Mouse (Mus musculus) liver, adult 2 months (tissue): Measurements from ENCODE around the gene Sh3rf1. TPM values are rescaled to one million over a fixed set of nuclear protein-coding genes. Genes with fewer than 3 reads are reported as not detected.

ENCODE experiments used
- DNase-seq: peaks from one replicate; pipeline ENCODE4 v3.0.0-alpha.2; 2011; ENCODE audit warnings: low read depth, low spot score; ENCODE audit errors: extremely low read depth
- H3K27ac ChIP-seq: fragments of 200-500 bp; replicated peaks from 2 replicates; pipeline ENCODE4 v1.5.1; 2012; ENCODE audit warnings: low read depth, mild to moderate bottlenecking, control low read depth, inconsistent platforms, low read length; ENCODE audit not compliant: insufficient read depth
- H3K27me3 ChIP-seq: fragments of 200-500 bp; 2 replicates; pipeline ENCODE4 v1.6.1; 2012; ENCODE audit warnings: mild to moderate bottlenecking, moderate library complexity, low read length, inconsistent platforms; ENCODE audit not compliant: control insufficient read depth, insufficient read depth
- H3K36me3 ChIP-seq: fragments of 200-500 bp; 2 replicates; pipeline ENCODE4 v1.6.1; 2012; ENCODE audit warnings: low read length, inconsistent platforms; ENCODE audit not compliant: control insufficient read depth, insufficient read depth
- H3K4me1 ChIP-seq: fragments of 200-500 bp; 2 replicates; pipeline ENCODE4 v1.6.1; 2011; ENCODE audit warnings: low read length; ENCODE audit not compliant: control insufficient read depth, insufficient read depth
- H3K4me3 ChIP-seq: fragments of 200-500 bp; 2 replicates; pipeline ENCODE4 v1.5.1; 2011; ENCODE audit warnings: low read depth, mild to moderate bottlenecking, control low read depth, low read length, moderate library complexity; ENCODE audit not compliant: insufficient read depth
- H3K79me2 ChIP-seq: fragments of 200-500 bp; 2 replicates; pipeline ENCODE4 v1.6.1; 2012; ENCODE audit warnings: inconsistent platforms, mild to moderate bottlenecking, low read length, moderate library complexity; ENCODE audit not compliant: control insufficient read depth, insufficient read depth
- H3K9ac ChIP-seq: fragments of 200-500 bp; 2 replicates; pipeline ENCODE4 v1.6.1; 2012; ENCODE audit warnings: low read depth, mild to moderate bottlenecking, control low read depth, inconsistent platforms, low read length
- CTCF ChIP-seq: fragments of 200-500 bp; IDR thresholded peaks from 2 replicates; pipeline ENCODE4 v1.5.1; 2011; ENCODE audit warnings: low read depth, low read length, control low read depth
- POLR2A ChIP-seq: fragments of 200-500 bp; IDR thresholded peaks from 2 replicates; pipeline ENCODE4 v1.6.1; 2011; ENCODE audit warnings: low read length, control low read depth; ENCODE audit not compliant: insufficient read depth; ENCODE audit errors: extremely low read depth
- WGBS: fragments of 180-500 bp; shearing (Covaris S2); methylation state at CpG from one replicate; pipeline ENCODE4 v1.1.7; 2018; 5-methylcytosine and 5-hydroxymethylcytosine counted together
- polyA plus RNA-seq: library from polyadenylated mRNA; depleted of rRNA; stranded (reverse); fragments of >200 nt; gene quantifications from 2 replicates; pipeline ENCODE4 v1.2.3, GENCODE M21; 2012
- total RNA-seq: library from RNA; depleted of rRNA; stranded (reverse); fragments of >200 nt; gene quantifications from 2 replicates; pipeline ENCODE4 v1.2.3, GENCODE M21; 2014

The Sh3rf1 gene
- total and polyA plus RNA-seq, 2 experiments = 1.6 to 1.8 TPM

DNA sequence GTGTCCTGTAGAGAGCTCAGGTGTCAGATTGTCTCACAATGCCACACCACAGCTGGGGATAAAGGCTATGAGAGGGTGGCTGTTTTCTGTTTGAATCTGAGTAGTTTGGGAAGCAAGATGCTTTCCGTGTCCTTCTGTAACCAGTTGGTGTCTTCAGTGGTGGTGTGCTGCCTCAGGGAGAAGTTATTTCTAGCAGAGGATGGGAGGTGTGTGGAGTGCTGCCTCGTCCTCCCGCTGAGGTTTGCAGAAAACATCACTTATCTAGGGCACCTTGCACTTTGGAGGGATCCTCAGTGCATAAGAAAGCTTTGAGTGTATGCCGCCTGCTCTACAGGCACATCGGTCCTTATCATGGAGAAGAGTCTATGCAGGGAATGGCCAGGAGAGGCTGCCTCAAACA is 128.0 kb downstream of the Sh3rf1 start:
- Histone ChIP-seq H3K27me3 (no peaks in the 10 kb centered on the region), H3K9ac (no peak overlapping the region), H3K27ac (no peak overlapping the region), H3K4me3 (no peak overlapping the region), H3K79me2 (no peaks in the 10 kb centered on the region), H3K36me3 (0 out of 2 replicates have a peak, but pooled peaks cover 2% of the 10 kb centered on the region), H3K4me1 (no peaks in the 10 kb centered on the region; the same call in 1 of the 2 replicates)
- DNase-seq = no peak
- WGBS = 96% methylated on average over 5 of the region's 5 CpGs
- TF ChIP-seq POLR2A (no peak), CTCF (no peak)

DNA sequence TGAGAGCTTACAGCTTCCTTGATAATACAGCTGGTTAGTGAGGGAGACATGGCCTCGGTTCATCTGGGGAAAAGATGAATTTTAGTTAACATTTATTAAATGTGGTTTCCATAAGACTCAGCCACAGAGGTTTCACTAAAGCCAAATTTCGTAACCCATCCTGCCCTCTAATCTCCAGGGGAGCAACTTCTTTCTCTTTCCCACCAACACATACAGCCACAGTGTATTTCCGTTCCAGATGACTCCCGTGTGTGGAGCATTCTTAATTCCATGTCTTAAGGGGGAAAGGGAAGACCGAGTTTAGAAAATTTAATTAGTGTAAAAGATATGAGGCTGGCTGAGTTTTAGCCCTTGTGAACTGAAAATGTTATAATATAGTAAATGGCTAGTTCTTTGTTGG is 131.8 kb downstream of the Sh3rf1 start:
- Histone ChIP-seq H3K79me2 (no peaks in the 10 kb centered on the region), H3K36me3 (no peaks in the 10 kb centered on the region), H3K9ac (no peak overlapping the region), H3K27ac (no peak overlapping the region), H3K27me3 (no peaks in the 10 kb centered on the region), H3K4me3 (no peak overlapping the region), H3K4me1 (no peaks in the 10 kb centered on the region)
- DNase-seq = no peak
- TF ChIP-seq POLR2A (no peak), CTCF (no peak)
- WGBS = 86% methylated on average over 5 of the region's 5 CpGs

DNA sequence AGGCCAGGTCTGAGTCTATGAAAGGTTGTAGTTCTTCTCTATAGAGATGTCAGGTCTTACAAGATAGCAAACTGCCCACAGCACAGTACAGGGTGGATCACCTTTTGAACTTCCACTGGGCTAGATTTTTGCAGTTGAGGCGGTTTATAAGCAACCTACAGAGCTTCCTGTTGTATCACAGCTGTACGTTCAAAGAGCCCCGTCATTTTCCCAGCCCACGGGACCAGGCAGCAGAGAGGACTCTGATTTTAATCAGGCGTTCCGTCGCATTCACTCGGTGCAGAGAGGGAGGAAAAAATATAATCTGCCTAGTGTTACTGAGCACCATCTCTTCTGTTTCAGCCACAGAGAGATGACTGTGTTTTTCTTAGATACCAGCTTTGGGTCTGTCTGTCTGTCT is 135.3 kb downstream of the Sh3rf1 start:
- TF ChIP-seq POLR2A (no peak), CTCF (no peak)
- Histone ChIP-seq H3K36me3 (peaks cover 3% of the 10 kb centered on the region), H3K9ac (no peak overlapping the region), H3K27ac (no peak overlapping the region), H3K79me2 (no peaks in the 10 kb centered on the region), H3K4me3 (no peak overlapping the region), H3K4me1 (no peaks in the 10 kb centered on the region), H3K27me3 (no peaks in the 10 kb centered on the region)
- WGBS = 74% methylated on average over 8 of the region's 8 CpGs
- DNase-seq = no peak

DNA sequence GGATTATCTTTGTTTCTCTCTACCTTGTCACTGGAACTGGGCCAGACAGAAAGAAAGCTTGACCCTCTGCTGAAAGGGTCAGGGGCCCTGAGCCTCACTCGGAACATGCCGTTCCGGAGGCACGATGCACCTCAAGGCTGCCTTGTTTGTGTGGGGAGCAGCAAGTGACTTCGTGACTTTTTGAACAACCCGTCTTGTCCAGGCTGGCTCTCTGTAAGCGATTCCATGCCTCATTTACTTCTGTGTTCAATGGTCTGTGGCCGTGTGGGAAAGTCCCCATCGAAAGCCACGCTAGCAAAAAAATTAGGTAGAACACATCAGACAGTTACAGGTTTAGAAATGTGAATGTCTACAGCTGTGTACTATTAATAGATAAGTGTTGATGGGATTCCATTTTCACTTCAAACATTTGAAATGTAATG is 136.2 kb downstream of the Sh3rf1 start:
- no peak for TF ChIP-seq CTCF
- TF ChIP-seq POLR2A = no peak
- peaks cover 3% of the 10 kb centered on the region for H3K36me3 ChIP-seq
- no peaks in the 10 kb centered on the region for H3K27me3 ChIP-seq
- no peak overlapping the region for H3K9ac ChIP-seq
- H3K79me2 ChIP-seq = no peaks in the 10 kb centered on the region
- H3K4me3 ChIP-seq = no peak overlapping the region
- WGBS = 92% methylated on average over 10 of the region's 10 CpGs
- no peaks in the 10 kb centered on the region for H3K4me1 ChIP-seq
- no peak overlapping the region for H3K27ac ChIP-seq
- no peak for DNase-seq

DNA sequence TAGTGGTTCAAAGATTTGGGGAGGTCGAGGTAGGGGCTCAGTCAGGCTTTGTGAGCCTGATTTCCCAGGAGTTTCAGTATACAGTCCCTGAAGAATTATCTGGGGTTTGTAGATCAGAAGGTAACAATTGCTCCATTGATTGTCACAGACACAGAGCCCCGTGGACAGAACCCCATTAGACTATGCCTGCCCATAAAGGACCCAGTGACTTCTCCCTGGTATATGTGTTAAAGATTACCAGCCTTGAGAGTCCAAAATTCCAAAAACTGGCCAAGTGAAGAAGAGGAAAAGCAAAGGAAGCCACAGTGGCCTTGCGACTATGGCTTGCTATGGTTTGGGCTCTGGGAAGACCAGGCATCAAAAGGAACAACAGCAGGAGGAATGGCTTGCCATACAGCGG is 136.7 kb downstream of the Sh3rf1 start:
- 88% methylated on average over 4 of the region's 4 CpGs for WGBS
- H3K9ac ChIP-seq = no peak overlapping the region
- no peak overlapping the region for H3K4me3 ChIP-seq
- TF ChIP-seq CTCF (no peak), POLR2A (no peak)
- H3K27ac ChIP-seq = no peak overlapping the region
- no peaks in the 10 kb centered on the region for H3K27me3 ChIP-seq
- no peaks in the 10 kb centered on the region for H3K4me1 ChIP-seq
- no peaks in the 10 kb centered on the region for H3K79me2 ChIP-seq
- H3K36me3 ChIP-seq = peaks cover 3% of the 10 kb centered on the region
- DNase-seq = no peak

DNA sequence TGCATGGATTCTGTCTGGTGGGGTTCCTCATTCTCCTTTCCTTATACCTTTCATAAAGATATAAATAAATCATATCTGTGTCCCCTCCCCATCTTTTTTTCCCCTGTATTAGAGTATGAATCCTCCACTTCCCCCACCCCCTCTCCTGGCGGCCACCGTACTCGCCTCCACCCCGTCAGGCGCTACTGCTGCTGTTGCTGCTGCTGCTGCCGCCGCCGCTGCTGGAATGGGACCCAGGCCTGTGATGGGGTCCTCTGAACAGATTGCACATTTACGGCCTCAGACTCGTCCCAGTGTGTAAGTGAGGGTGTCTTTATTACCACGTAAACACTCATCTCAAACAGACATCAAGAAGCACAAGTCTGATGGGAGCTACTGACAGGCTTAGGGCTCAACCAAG is 137.8 kb downstream of the Sh3rf1 start:
- H3K4me1 ChIP-seq = no peaks in the 10 kb centered on the region
- H3K79me2 ChIP-seq = no peaks in the 10 kb centered on the region
- no peak overlapping the region for H3K4me3 ChIP-seq
- peaks cover 7% of the 10 kb centered on the region for H3K36me3 ChIP-seq
- H3K27ac ChIP-seq = no peak overlapping the region
- TF ChIP-seq POLR2A = no peak
- no peak for TF ChIP-seq CTCF
- DNase-seq = no peak
- H3K27me3 ChIP-seq = no peaks in the 10 kb centered on the region
- no peak overlapping the region for H3K9ac ChIP-seq
- WGBS = 97% methylated on average over 11 of the region's 11 CpGs
